In genomic region chr7:99699106-99699505, GRCm38 (mm10) we compare ENCODE assay signal across 17 mouse cellular contexts. TPM values are rescaled to one million over a fixed set of nuclear protein-coding genes. Genes with fewer than 3 reads are reported as not detected.
DNase-seq lines count a peak whose midpoint lies in the region; ATAC-seq and TF ChIP-seq lines count a peak whose summit lies in the region.
"Had no signal": no experiment of that assay in that cellular context is flagged by ENCODE, and none has a peak within 500 bp of the region (broad histone marks: within the 10 kb centered on the region; RNA-seq: fewer than 3 reads in every experiment).

No protein-coding gene starts in this region.

- peaks cover 6% of the 10 kb centered on the region; the same call in 1 of the 2 replicates for H3K4me1 ChIP-seq in heart, embryonic 16.5 days (ENCODE audit: control insufficient read depth, insufficient read depth, low read length)
- H3K4me1 ChIP-seq in cortical plate, adult 2 months (ENCODE audit: control insufficient read depth, insufficient read depth, low read length), result peaks cover 1% of the 10 kb centered on the region; the same call in 1 of the 2 replicates
- peaks cover 5% of the 10 kb centered on the region; the same call in 1 of the 2 replicates for H3K4me1 ChIP-seq in neural tube, embryonic 15.5 days
- H3K4me1 ChIP-seq: limb, embryonic 15.5 days had no signal

- H3K27me3 ChIP-seq in heart, embryonic 16.5 days (ENCODE audit: control insufficient read depth, insufficient read depth, low read length), result no peaks in the 10 kb centered on the region
- no peaks in the 10 kb centered on the region for H3K27me3 ChIP-seq in neural tube, embryonic 15.5 days (replicated peaks)
- H3K27me3 ChIP-seq: embryonic facial prominence, embryonic 13.5 days; forebrain, embryonic 12.5 days; limb, embryonic 15.5 days had no signal

- no peak for ATAC-seq in heart, embryonic 16.5 days (replicated peaks; ENCODE audit: extremely low read depth, insufficient read depth, low FRiP score)
- ATAC-seq in neural tube, embryonic 15.5 days (ENCODE audit: low FRiP score), result no peak
- ATAC-seq: activated CD4-positive, CD25-positive, alpha-beta regulatory T cell, adult 4 months had no signal

- H3K27ac ChIP-seq in heart, embryonic 16.5 days (ENCODE audit: low read length), result peak overlapping the region; percentile 53; the same call in 1 of the 2 replicates
- H3K27ac ChIP-seq in cortical plate, adult 2 months (ENCODE audit: insufficient read depth, low read length), result peak overlapping the region; percentile 19; the same call in 1 of the 2 replicates
- H3K27ac ChIP-seq in neural tube, embryonic 15.5 days (replicated peaks), result peak overlapping the region; percentile 48; the same call in 1 of the 2 replicates
- H3K27ac ChIP-seq: forebrain, embryonic 12.5 days; heart, embryonic 13.5 days; limb, embryonic 15.5 days had no signal

- no peak overlapping the region for H3K9ac ChIP-seq in heart, embryonic 16.5 days (ENCODE audit: low read length)
- H3K9ac ChIP-seq in neural tube, embryonic 15.5 days (replicated peaks), result no peak overlapping the region
- H3K9ac ChIP-seq: embryonic facial prominence, embryonic 13.5 days; forebrain, embryonic 12.5 days; heart, embryonic 13.5 days; limb, embryonic 15.5 days had no signal

- TF ChIP-seq POLR2A in cortical plate, adult 2 months (IDR thresholded peaks at IDR 0.05; ENCODE audit: extremely low read depth, insufficient read depth, low read length), result no peak

- no peak overlapping the region for H3K4me3 ChIP-seq in heart, embryonic 16.5 days (ENCODE audit: low read length)
- H3K4me3 ChIP-seq in cortical plate, adult 2 months (ENCODE audit: insufficient read depth, low read length), result no peak overlapping the region
- no peak overlapping the region for H3K4me3 ChIP-seq in neural tube, embryonic 15.5 days (replicated peaks)
- H3K4me3 ChIP-seq: embryonic facial prominence, embryonic 13.5 days; forebrain, embryonic 12.5 days; heart, embryonic 13.5 days; limb, embryonic 15.5 days had no signal

- WGBS in heart, embryonic 16.5 days, result 47% methylated on average over 3 of the region's 3 CpGs
- WGBS in neural tube, embryonic 15.5 days, result 43% methylated on average over 3 of the region's 3 CpGs

- no peak overlapping the region for H3K4me2 ChIP-seq in heart, embryonic 16.5 days (ENCODE audit: low read depth, low read length)
- no peak overlapping the region for H3K4me2 ChIP-seq in neural tube, embryonic 15.5 days
- H3K4me2 ChIP-seq: embryonic facial prominence, embryonic 13.5 days; forebrain, embryonic 12.5 days; heart, embryonic 13.5 days; limb, embryonic 15.5 days had no signal

- DNase-seq in heart, adult 18-20 months, result no peak
- peak; percentile 74 for DNase-seq in layer of hippocampus, adult 9-11 months
- DNase-seq in layer of hippocampus, adult 9-10 months (ENCODE audit: low spot score), result no peak
- DNase-seq in gastrocnemius, adult 18-20 months (ENCODE audit: low spot score), result no peak
- DNase-seq: kidney, adult 8-10 months; right cerebral cortex, postnatal 14 days; thymus, postnatal 36 days had no signal

- H3K36me3 ChIP-seq in heart, embryonic 16.5 days (ENCODE audit: control insufficient read depth, insufficient read depth), result no peaks in the 10 kb centered on the region
- H3K36me3 ChIP-seq in neural tube, embryonic 15.5 days, result no peaks in the 10 kb centered on the region
- H3K36me3 ChIP-seq: embryonic facial prominence, embryonic 13.5 days; forebrain, embryonic 12.5 days; heart, embryonic 13.5 days; limb, embryonic 15.5 days had no signal

- no peak for TF ChIP-seq CTCF in cortical plate, adult 2 months (IDR thresholded peaks at IDR 0.05; ENCODE audit: extremely low read depth, insufficient read depth, low read length)

- no peaks in the 10 kb centered on the region for H3K9me3 ChIP-seq in heart, embryonic 16.5 days (replicated peaks; ENCODE audit: control insufficient read depth, low read length)
- H3K9me3 ChIP-seq in neural tube, embryonic 15.5 days (replicated peaks), result no peaks in the 10 kb centered on the region
- H3K9me3 ChIP-seq: embryonic facial prominence, embryonic 13.5 days; forebrain, embryonic 12.5 days; heart, embryonic 13.5 days; limb, embryonic 15.5 days had no signal

RNA-seq across cellular contexts. Expression of gene Slco2b1, which starts 12.0 kb away (rescaled TPM):
- polyA plus RNA-seq in heart, embryonic 16.5 days (2015; fragmentation: Nextera tagmentation; extraction: Ambion mirVana), result 3.7 and 3.8 TPM in 2 replicates
- total RNA-seq in heart, adult 18-20 months (2021), result 1 to 10 TPM; 9.2 to 9.7 TPM
- 17.4 and 18.0 TPM in 2 replicates for polyA plus RNA-seq in cortical plate, adult 2 months (2012; rRNA removed)
- 6.1 and 8.7 TPM in 2 replicates for polyA plus RNA-seq in neural tube, embryonic 15.5 days (2015; fragmentation: Nextera tagmentation; extraction: Ambion mirVana)
- total RNA-seq in gastrocnemius, adult 18-20 months (2021), result 1 to 10 TPM; 3.6 to 5.0 TPM
- total RNA-seq: neutrophil, adult 5-6 weeks had no signal
- polyA plus RNA-seq: activated CD4-positive, CD25-positive, alpha-beta regulatory T cell, adult 4 months had no signal

RNA-seq across cellular contexts. Expression of gene Olfr520, which starts 31.0 kb away (rescaled TPM):
- not detected in 2 replicates for polyA plus RNA-seq in heart, embryonic 16.5 days (2015; fragmentation: Nextera tagmentation; extraction: Ambion mirVana)
- not detected for total RNA-seq in heart, adult 18-20 months (2021)
- polyA plus RNA-seq in cortical plate, adult 2 months (2012; rRNA removed), result 0.19 TPM in 1 of 2 replicates, not detected in the other
- polyA plus RNA-seq in neural tube, embryonic 15.5 days (2015; fragmentation: Nextera tagmentation; extraction: Ambion mirVana), result not detected in 2 replicates
- not detected for total RNA-seq in gastrocnemius, adult 18-20 months (2021)
- total RNA-seq: midbrain, postnatal 0 days; neutrophil, adult 5-6 weeks had no signal
- polyA plus RNA-seq: activated CD4-positive, CD25-positive, alpha-beta regulatory T cell, adult 4 months; embryonic facial prominence, embryonic 13.5 days; forebrain, embryonic 12.5 days; heart, embryonic 13.5 days; limb, embryonic 15.5 days; midbrain, postnatal 0 days had no signal
